In the genomic region with DNA sequence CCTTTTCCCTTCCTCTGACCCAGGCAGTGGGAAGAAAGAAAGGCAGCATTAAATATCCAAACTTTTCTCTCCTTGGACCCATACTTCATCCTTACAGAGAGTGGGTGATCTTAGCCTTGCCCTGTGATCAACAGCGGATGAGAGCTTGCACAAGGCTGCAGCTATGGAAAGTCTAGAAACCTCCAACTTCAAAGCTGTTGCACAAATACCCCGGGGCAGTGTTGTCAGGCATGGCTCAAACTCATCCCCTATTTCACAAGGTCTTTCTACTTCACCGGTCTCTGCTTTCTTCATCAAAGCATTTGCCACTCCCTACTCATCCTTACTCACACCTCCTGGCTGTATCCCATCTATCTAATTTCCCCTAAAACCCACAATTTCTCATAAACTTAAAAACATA, we compare ENCODE assay signal across 28 mouse cellular contexts. TPM values are rescaled to one million over a fixed set of nuclear protein-coding genes. Genes with fewer than 3 reads are reported as not detected.
DNase-seq lines count a peak whose midpoint lies in the region; ATAC-seq and TF ChIP-seq lines count a peak whose summit lies in the region.
"Had no signal": no experiment of that assay in that cellular context is flagged by ENCODE, and none has a peak within 500 bp of the region (broad histone marks: within the 10 kb centered on the region; RNA-seq: fewer than 3 reads in every experiment).

No protein-coding gene starts in this region.

- POLR2A ChIA-PET in Patski (lab: Charles Lee) = no interaction called here

- no peaks in the 10 kb centered on the region for H3K36me3 ChIP-seq in forebrain, embryonic 13.5 days (ENCODE audit: poor library complexity, severe bottlenecking)
- H3K36me3 ChIP-seq in hindbrain, embryonic 12.5 days = no peaks in the 10 kb centered on the region
- H3K36me3 ChIP-seq: embryonic facial prominence, embryonic 13.5 days; G1E had no signal

- CTCF ChIA-PET in Patski (lab: Charles Lee) = no interaction called here

- no peaks in the 10 kb centered on the region for H3K9me3 ChIP-seq in forebrain, embryonic 13.5 days (replicated peaks)
- H3K9me3 ChIP-seq in hindbrain, embryonic 12.5 days (replicated peaks) = no peaks in the 10 kb centered on the region
- H3K9me3 ChIP-seq: G1E had no signal

- peak; percentile 74 for DNase-seq in heart, adult 11 months
- DNase-seq in heart, postnatal 25 days (ENCODE audit: low spot score) = no peak
- DNase-seq in 416B (ENCODE audit: low read depth) (peak; percentile 69), Patski (ENCODE audit: low read depth, low spot score) (peak; percentile 65)
- no peak for DNase-seq in embryo, embryonic 10 days (ENCODE audit: low spot score)
- DNase-seq: adrenal gland, adult 2 months; adrenal gland, postnatal 10 days; adrenal gland, postnatal 25 days; B cell, adult 2 months; cerebellum, adult 11 months; cerebellum, adult 18-20 months; cerebellum, adult 8-10 months; cerebellum, adult 9-11 months; cerebellum, postnatal 14 days; cerebellum, postnatal 36 days had no signal

- H3K27me3 ChIP-seq in Patski = no peaks in the 10 kb centered on the region
- H3K27me3 ChIP-seq in forebrain, embryonic 13.5 days = no peaks in the 10 kb centered on the region
- H3K27me3 ChIP-seq in hindbrain, embryonic 12.5 days = no peaks in the 10 kb centered on the region
- H3K27me3 ChIP-seq: CH12.LX; embryonic facial prominence, embryonic 13.5 days had no signal

- H3K4me1 ChIP-seq in forebrain, embryonic 13.5 days = peaks cover 2% of the 10 kb centered on the region; the same call in 1 of the 2 replicates
- no peaks in the 10 kb centered on the region for H3K4me1 ChIP-seq in hindbrain, embryonic 12.5 days
- H3K4me1 ChIP-seq: embryonic facial prominence, embryonic 13.5 days had no signal

- in situ Hi-C loops in Patski (cut with MboI; ENCODE audit: low pct_unique_long_range_greater_than_20kb) = loop anchor here (25.0 kb wide), 2 partner anchors 547 to 603 kb away; partner anchors contain the start of genes Parp14 and Polq

- WGBS in forebrain, embryonic 13.5 days = 90% methylated on average over 3 of the region's 3 CpGs
- WGBS in hindbrain, embryonic 12.5 days = 87% methylated on average over 3 of the region's 3 CpGs

- peak; percentile 76 for ATAC-seq in Patski
- ATAC-seq in megakaryocyte, adult 5-6 weeks (ENCODE audit: poor library complexity, severe bottlenecking) = peak; percentile 63
- ATAC-seq in forebrain, embryonic 13.5 days = no peak
- ATAC-seq in hindbrain, embryonic 12.5 days (ENCODE audit: low FRiP score) = no peak
- ATAC-seq: CD4-positive, CD25-positive, alpha-beta regulatory T cell, adult 4 months; forebrain, embryonic 14.5 days; forebrain, embryonic 16.5 days had no signal

- no peak overlapping the region for H3K4me2 ChIP-seq in forebrain, embryonic 13.5 days
- no peak overlapping the region for H3K4me2 ChIP-seq in hindbrain, embryonic 12.5 days (replicated peaks)
- H3K4me2 ChIP-seq: embryonic facial prominence, embryonic 13.5 days had no signal

- no peak overlapping the region for H3K9ac ChIP-seq in forebrain, embryonic 13.5 days
- no peak overlapping the region for H3K9ac ChIP-seq in hindbrain, embryonic 12.5 days
- H3K9ac ChIP-seq: embryonic facial prominence, embryonic 13.5 days had no signal

- no peak overlapping the region for H3K4me3 ChIP-seq in forebrain, embryonic 13.5 days
- no peak overlapping the region for H3K4me3 ChIP-seq in hindbrain, embryonic 12.5 days
- H3K4me3 ChIP-seq: embryonic facial prominence, embryonic 13.5 days had no signal

- H3K27ac ChIP-seq in forebrain, embryonic 13.5 days = no peak overlapping the region
- H3K27ac ChIP-seq in hindbrain, embryonic 12.5 days = no peak overlapping the region
- H3K27ac ChIP-seq: embryonic facial prominence, embryonic 13.5 days had no signal

- no peak for TF ChIP-seq CTCF in Patski (IDR thresholded peaks at IDR 0.05)

- intact Hi-C loops in heart, postnatal 25 days (cut with DNase I) = no loop called here

RNA-seq across cellular contexts. Expression of gene Stfa3, which starts 10.2 kb away (rescaled TPM):
- total RNA-seq in heart, postnatal 25 days (2021) = not detected
- polyA plus RNA-seq in Patski (2021) = not detected
- total RNA-seq in megakaryocyte, adult 5-6 weeks (2015) = 15.1 and 18.2 TPM in 2 replicates
- total RNA-seq in megakaryocyte, adult 5-6 weeks (2017) = 14.5 and 18.9 TPM in 2 replicates
- not detected in 2 replicates for polyA plus RNA-seq in forebrain, embryonic 13.5 days (2015; fragmentation: Nextera tagmentation; extraction: Ambion mirVana)
- polyA plus RNA-seq in hindbrain, embryonic 12.5 days (2016; fragmentation: Nextera tagmentation; extraction: Ambion mirVana) = 0.62 TPM in 1 of 2 replicates, not detected in the other
- total RNA-seq: adrenal gland, adult 2 months; adrenal gland, postnatal 25 days; CH12.LX; common myeloid progenitor, adult 5-6 weeks; G1E had no signal
- polyA plus RNA-seq: adrenal gland, adult 2 months; CD4-positive, CD25-positive, alpha-beta regulatory T cell, adult 4 months; forebrain, embryonic 11.5 days; forebrain, embryonic 14.5 days; forebrain, embryonic 16.5 days; frontal cortex, adult 2 months; G1E had no signal

RNA-seq across cellular contexts. Expression of gene Stfa2, which starts 57.2 kb away (rescaled TPM):
- total RNA-seq in heart, postnatal 25 days (2021) = not detected
- polyA plus RNA-seq in Patski (2021) = not detected
- 21.8 and 22.7 TPM in 2 replicates for total RNA-seq in megakaryocyte, adult 5-6 weeks (2015)
- total RNA-seq in megakaryocyte, adult 5-6 weeks (2017) = 1.8 and 7.9 TPM in 2 replicates
- not detected in 2 replicates for polyA plus RNA-seq in forebrain, embryonic 13.5 days (2015; fragmentation: Nextera tagmentation; extraction: Ambion mirVana)
- 0.87 TPM in 1 of 2 replicates, not detected in the other for polyA plus RNA-seq in hindbrain, embryonic 12.5 days (2016; fragmentation: Nextera tagmentation; extraction: Ambion mirVana)
- total RNA-seq: adrenal gland, adult 2 months; adrenal gland, postnatal 25 days; CH12.LX; common myeloid progenitor, adult 5-6 weeks; G1E had no signal
- polyA plus RNA-seq: adrenal gland, adult 2 months; CD4-positive, CD25-positive, alpha-beta regulatory T cell, adult 4 months; embryonic facial prominence, embryonic 11.5 days; embryonic facial prominence, embryonic 13.5 days; forebrain, embryonic 11.5 days; forebrain, embryonic 14.5 days; forebrain, embryonic 16.5 days; frontal cortex, adult 2 months; G1E had no signal

Comparison
In these comparisons a context has a peak if more than half of its experiments do, and no peak if none do; other contexts are left out.
1. DNase-seq: peak in heart, adult 11 months (single experiment), 416B (single experiment) and Patski (single experiment); none in heart, postnatal 25 days (single experiment) and embryo, embryonic 10 days (single experiment).
2. ATAC-seq: peak in Patski (single experiment) and megakaryocyte, adult 5-6 weeks (single experiment); none in forebrain, embryonic 13.5 days (single experiment) and hindbrain, embryonic 12.5 days (single experiment).